Mouse (Mus musculus) urinary bladder, postnatal 4 days (tissue): Measurements from ENCODE around the gene Ascc2.

Experiments used
- DNase-seq, 2 experiments: peaks; one replicate each; pipeline ENCODE4 v3.0.0; 2021 to 2022; ENCODE audit warnings: low spot score in 2 of 2

The Ascc2 gene

GRCm38 (mm10) chr11:4637534-4638234 is at the start of gene Ascc2:
Gene Ascc2, plus strand, starts transcription at chr11:4637747.
- DNase-seq, result peak; percentile 94 to 97

- no peak for DNase-seq
These were observed 45.7 kb upstream of the Ascc2 start for GRCm38 (mm10) chr11:4591811-4592210.

GRCm38 (mm10) chr11:4593491-4593848 is 44.1 kb upstream of the Ascc2 start:
- DNase-seq, result no peak

- DNase-seq, result peak in 1 of 2 experiments; percentile 60
These were observed 43.5 kb upstream of the Ascc2 start for GRCm38 (mm10) chr11:4593849-4594607.

- peak; percentile 93 to 96 for DNase-seq
These were observed 42.7 kb upstream of the Ascc2 start, which contains the start of gene Mtmr3 for GRCm38 (mm10) chr11:4594608-4595500. Gene Mtmr3, minus strand, starts transcription at chr11:4594863.

- DNase-seq, result no peak
These were observed 39.1 kb upstream of the Ascc2 start for GRCm38 (mm10) chr11:4598411-4598810.

GRCm38 (mm10) chr11:4599916-4600315 is 37.6 kb upstream of the Ascc2 start:
- DNase-seq, result no peak

- DNase-seq, result no peak
These were observed 35.7 kb upstream of the Ascc2 start for GRCm38 (mm10) chr11:4601890-4602289.

GRCm38 (mm10) chr11:4602691-4603441 is 34.7 kb upstream of the Ascc2 start:
- no peak for DNase-seq

- DNase-seq, result no peak
These were observed 33.1 kb upstream of the Ascc2 start for GRCm38 (mm10) chr11:4604441-4604840.

GRCm38 (mm10) chr11:4605414-4605813 is 32.1 kb upstream of the Ascc2 start:
- no peak for DNase-seq

GRCm38 (mm10) chr11:4606541-4606940 is 31.0 kb upstream of the Ascc2 start:
- DNase-seq, result no peak

- no peak for DNase-seq
These were observed 25.6 kb upstream of the Ascc2 start for GRCm38 (mm10) chr11:4611904-4612303.

- no peak for DNase-seq
These were observed 17.5 kb upstream of the Ascc2 start, which contains the start of gene Gm11032 for GRCm38 (mm10) chr11:4620017-4620485. Gene Gm11032, plus strand, starts transcription at chr11:4620067.

- peak in 1 of 2 experiments; percentile 38 for DNase-seq
These were observed 16.9 kb upstream of the Ascc2 start for GRCm38 (mm10) chr11:4620501-4621108.

- DNase-seq, result no peak
These were observed 15.7 kb upstream of the Ascc2 start for GRCm38 (mm10) chr11:4621866-4622265.

- no peak for DNase-seq
These were observed 15.0 kb upstream of the Ascc2 start for GRCm38 (mm10) chr11:4622442-4622986.

- no peak for DNase-seq
These were observed 14.6 kb upstream of the Ascc2 start for GRCm38 (mm10) chr11:4622997-4623396.

- no peak for DNase-seq
These were observed 11.6 kb upstream of the Ascc2 start for GRCm38 (mm10) chr11:4625931-4626330.

- DNase-seq, result no peak
These were observed 9.9 kb upstream of the Ascc2 start for GRCm38 (mm10) chr11:4627636-4628035.
